Mouse (Mus musculus): ENCODE measurements around the gene Uchl3.

Gene Uchl3

GRCm38 (mm10) chr14:101668626-101669025 lies 14.9 kb downstream of the Uchl3 start:
- no peak for DNase-seq (ENCODE audit: low spot score)

GRCm38 (mm10) chr14:101672226-101672625 lies 18.5 kb downstream of the Uchl3 start:
- DNase-seq (ENCODE audit: low spot score), result no peak

- DNase-seq (ENCODE audit: low spot score), result no peak
Observed at GRCm38 (mm10) chr14:101687696-101688095, 33.9 kb downstream of the Uchl3 start.

- DNase-seq (ENCODE audit: low spot score), result no peak
Observed at GRCm38 (mm10) chr14:101688406-101688805, 34.6 kb downstream of the Uchl3 start.

GRCm38 (mm10) chr14:101704479-101704878 lies 50.7 kb downstream of the Uchl3 start:
- no peak for DNase-seq (ENCODE audit: low spot score)

GRCm38 (mm10) chr14:101707088-101707487 lies 53.3 kb downstream of the Uchl3 start:
- no peak for DNase-seq (ENCODE audit: low spot score)

GRCm38 (mm10) chr14:101714414-101714813 lies 60.6 kb downstream of the Uchl3 start:
- DNase-seq (ENCODE audit: low spot score), result no peak

- DNase-seq (ENCODE audit: low spot score), result peak; percentile 14
Observed at GRCm38 (mm10) chr14:101729237-101729971, 75.6 kb downstream of the Uchl3 start, which contains the start of the genes Gm9922 and Lmo7. TSS of gene Gm9922 (minus strand) at chr14:101729814. TSS of gene Lmo7 (plus strand) at chr14:101729957.

GRCm38 (mm10) chr14:101729972-101730692 lies 76.4 kb downstream of the Uchl3 start:
- DNase-seq (ENCODE audit: low spot score), result peak; percentile 5

GRCm38 (mm10) chr14:101733542-101734303 lies 80.0 kb downstream of the Uchl3 start:
- DNase-seq (ENCODE audit: low spot score), result no peak

GRCm38 (mm10) chr14:101737501-101737900 lies 83.7 kb downstream of the Uchl3 start:
- DNase-seq (ENCODE audit: low spot score), result no peak

Measured in layer of hippocampus, adult 11-12 months (tissue).